Mouse (Mus musculus) liver, postnatal 0 days (tissue): ENCODE data around the gene Spag16.

Source experiments
- CTCF ChIP-seq: sonication (generic); IDR thresholded peaks from 2 replicates; pipeline ENCODE4 v1.5.1; 2016; ENCODE audit warnings: antibody characterized with exemption, low read depth
- EP300 ChIP-seq: IDR thresholded peaks from 2 replicates; pipeline ENCODE4 v1.6.1; 2016; ENCODE audit warnings: antibody characterized with exemption, low read depth, mild to moderate bottlenecking

DNA sequence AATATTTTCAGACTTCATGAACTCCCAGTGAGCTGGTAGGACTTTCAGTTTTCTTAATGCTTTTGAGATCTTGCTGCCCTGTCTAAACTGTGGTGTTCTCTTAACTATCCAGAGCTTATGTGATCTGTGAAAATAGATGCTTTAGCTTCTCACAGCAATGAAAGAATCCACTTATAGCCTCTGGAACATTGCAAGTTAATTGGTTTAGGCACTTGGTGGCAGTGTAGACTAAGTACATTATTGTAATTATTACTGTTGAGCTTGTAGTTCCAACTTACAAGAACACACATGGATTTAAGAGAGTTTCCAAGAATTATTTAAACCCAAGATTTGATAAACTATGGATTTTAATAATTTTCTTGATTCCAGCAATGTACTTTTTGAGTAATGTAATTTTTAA is 170.1 kb downstream of the Spag16 start:
- TF ChIP-seq CTCF (no peak), EP300 (no peak)
